Mouse (Mus musculus) ES-Bruce4 (cell line): Measurements from ENCODE around the gene Lelp1.

ENCODE experiments used
- EP300 ChIP-seq: IDR thresholded peaks from 2 replicates; pipeline ENCODE4 v1.6.1; 2011; ENCODE audit warnings: low read depth, low read length; ENCODE audit not compliant: insufficient read depth
- POLR2A ChIP-seq: IDR thresholded peaks from one replicate; pipeline ENCODE4 v1.8.1; 2011; ENCODE audit warnings: low read length; ENCODE audit not compliant: insufficient read depth

GRCm38 (mm10) chr3:92142644-92143043 is at the start of gene Lelp1:
- no peak for TF ChIP-seq EP300
- TF ChIP-seq POLR2A, result no peak
